Comparison of ENCODE assay signal across 18 mouse cellular contexts in the genomic region with DNA sequence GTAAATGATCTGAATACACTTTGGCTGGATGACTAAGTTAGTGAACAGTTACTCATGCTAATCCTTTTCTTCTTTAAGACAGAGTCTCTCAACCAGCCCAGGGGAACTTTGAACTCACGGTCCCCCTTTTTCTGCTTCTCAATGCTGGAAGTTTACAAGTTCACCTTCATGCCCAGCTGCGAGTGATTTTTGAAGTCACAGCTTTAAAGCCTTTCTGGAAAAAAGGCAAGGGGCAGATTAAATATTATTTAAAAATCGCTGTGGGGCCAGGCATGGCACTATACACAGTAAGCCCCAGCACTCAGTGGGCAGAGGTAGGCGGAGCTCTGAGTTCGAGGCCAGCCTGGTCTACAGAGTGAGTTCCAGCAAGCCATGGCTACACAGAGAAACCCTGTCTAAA. TPM values are rescaled to one million over a fixed set of nuclear protein-coding genes. Genes with fewer than 3 reads are reported as not detected.
DNase-seq lines count a peak whose midpoint lies in the region; ATAC-seq and TF ChIP-seq lines count a peak whose summit lies in the region.
"Had no signal": no experiment of that assay in that cellular context is flagged by ENCODE, and none has a peak within 500 bp of the region (broad histone marks: within the 10 kb centered on the region; RNA-seq: fewer than 3 reads in every experiment).

No protein-coding gene starts in this region.

- H3K36me3 ChIP-seq in kidney, adult 2 months (ENCODE audit: control insufficient read depth, insufficient read depth, low read length): no peaks in the 10 kb centered on the region
- H3K36me3 ChIP-seq in kidney, embryonic 15.5 days: no peaks in the 10 kb centered on the region
- H3K36me3 ChIP-seq in midbrain, embryonic 11.5 days (ENCODE audit: control insufficient read depth, insufficient read depth, low read length): no peaks in the 10 kb centered on the region
- H3K36me3 ChIP-seq in midbrain, embryonic 10.5 days: no peaks in the 10 kb centered on the region
- H3K36me3 ChIP-seq: G1E had no signal

- H3K27ac ChIP-seq in kidney, adult 2 months (ENCODE audit: insufficient read depth, low read depth, low read length): no peak overlapping the region
- H3K27ac ChIP-seq in kidney, embryonic 15.5 days: no peak overlapping the region
- H3K27ac ChIP-seq in midbrain, embryonic 11.5 days (ENCODE audit: low read depth, low read length): no peak overlapping the region
- no peak overlapping the region for H3K27ac ChIP-seq in midbrain, embryonic 10.5 days (replicated peaks)

- H3K27me3 ChIP-seq in kidney, adult 2 months (replicated peaks; ENCODE audit: control insufficient read depth, insufficient read depth, low read length): no peaks in the 10 kb centered on the region
- H3K27me3 ChIP-seq in kidney, embryonic 15.5 days: no peaks in the 10 kb centered on the region
- H3K27me3 ChIP-seq in midbrain, embryonic 11.5 days (ENCODE audit: control insufficient read depth, insufficient read depth, low read length): no peaks in the 10 kb centered on the region
- H3K27me3 ChIP-seq in midbrain, embryonic 10.5 days (ENCODE audit: low read depth, poor library complexity, severe bottlenecking): no peaks in the 10 kb centered on the region
- H3K27me3 ChIP-seq: CH12.LX, Patski had no signal

- no peak for TF ChIP-seq CTCF in kidney, adult 2 months (conservative IDR thresholded peaks at IDR 0.05; ENCODE audit: insufficient read depth, insufficient read length, low read depth, low read length)

- H3K9me3 ChIP-seq in kidney, embryonic 15.5 days (replicated peaks): no peaks in the 10 kb centered on the region
- H3K9me3 ChIP-seq in midbrain, embryonic 11.5 days (ENCODE audit: control insufficient read depth, low read length): no peaks in the 10 kb centered on the region
- H3K9me3 ChIP-seq in midbrain, embryonic 10.5 days (replicated peaks): no peaks in the 10 kb centered on the region
- H3K9me3 ChIP-seq: G1E had no signal

- no peaks in the 10 kb centered on the region for H3K4me1 ChIP-seq in kidney, adult 2 months (ENCODE audit: control insufficient read depth, insufficient read depth, low read length)
- H3K4me1 ChIP-seq in kidney, embryonic 15.5 days: peaks cover 20% of the 10 kb centered on the region
- no peaks in the 10 kb centered on the region for H3K4me1 ChIP-seq in midbrain, embryonic 11.5 days (ENCODE audit: control insufficient read depth, insufficient read depth, low read length)
- H3K4me1 ChIP-seq in midbrain, embryonic 10.5 days: peaks cover 7% of the 10 kb centered on the region

- H3K4me3 ChIP-seq in kidney, adult 2 months (ENCODE audit: insufficient read depth, low read depth, low read length): no peak overlapping the region
- no peak overlapping the region for H3K4me3 ChIP-seq in kidney, embryonic 15.5 days (replicated peaks)
- H3K4me3 ChIP-seq in midbrain, embryonic 11.5 days (ENCODE audit: low read depth, low read length): no peak overlapping the region
- no peak overlapping the region for H3K4me3 ChIP-seq in midbrain, embryonic 10.5 days

- no peak for TF ChIP-seq POLR2A in kidney, adult 2 months (IDR thresholded peaks at IDR 0.05; ENCODE audit: low read depth, low read length)

- H3K9ac ChIP-seq in kidney, embryonic 15.5 days: no peak overlapping the region
- H3K9ac ChIP-seq in midbrain, embryonic 11.5 days (ENCODE audit: low read length): no peak overlapping the region

- H3K4me2 ChIP-seq in kidney, embryonic 15.5 days: no peak overlapping the region
- no peak overlapping the region for H3K4me2 ChIP-seq in midbrain, embryonic 11.5 days

- WGBS in kidney, adult 2 months: 63% methylated on average over 5 of the region's 5 CpGs
- 88% methylated on average over 5 of the region's 5 CpGs for WGBS in kidney, embryonic 15.5 days
- 89% methylated on average over 5 of the region's 5 CpGs for WGBS in midbrain, embryonic 11.5 days
- 85% methylated on average over 5 of the region's 5 CpGs for WGBS in midbrain, embryonic 10.5 days

- no peak for ATAC-seq in kidney, embryonic 15.5 days (replicated peaks; ENCODE audit: low FRiP score)
- no peak for ATAC-seq in midbrain, embryonic 11.5 days (ENCODE audit: low FRiP score)
- ATAC-seq: activated CD4-positive, CD25-positive, alpha-beta regulatory T cell, adult 4 months; CD4-positive, CD25-positive, alpha-beta regulatory T cell, adult 4 months; Patski had no signal

- DNase-seq in kidney, adult 2 months: peak; percentile 62
- no peak for DNase-seq in kidney, postnatal 14 days
- peak; percentile 60 for DNase-seq in kidney, adult 9 months
- DNase-seq in midbrain, embryonic 11.5 days (ENCODE audit: low spot score, missing footprints): peak; percentile 12
- DNase-seq in midbrain, embryonic 10.5 days (ENCODE audit: low spot score): no peak
- DNase-seq: adrenal gland, adult 2 months; adrenal gland, adult 8-10 months; adrenal gland, postnatal 10 days; adrenal gland, postnatal 14 days; adrenal gland, postnatal 25 days; adrenal gland, postnatal 36 days; B cell, adult 2 months had no signal

RNA-seq across cellular contexts. Expression of gene March10, which starts 10.3 kb away (rescaled TPM):
- 1.5 and 1.8 TPM in 2 replicates for polyA plus RNA-seq in kidney, adult 2 months (2012; rRNA removed)
- polyA plus RNA-seq in kidney, embryonic 15.5 days (2015; fragmentation: Nextera tagmentation; extraction: Ambion mirVana): 0.05 and 0.06 TPM in 2 replicates
- 0.06 TPM in 1 of 2 replicates, not detected in the other for polyA plus RNA-seq in midbrain, embryonic 11.5 days (2014; fragmentation: Nextera tagmentation; extraction: Ambion mirVana)
- polyA plus RNA-seq in midbrain, embryonic 10.5 days (2016; fragmentation: Nextera tagmentation; extraction: Ambion mirVana): 0.41 TPM in 1 of 2 replicates, not detected in the other
- polyA plus RNA-seq: activated CD4-positive, CD25-positive, alpha-beta regulatory T cell, adult 4 months; adrenal gland, adult 2 months; CD4-positive, CD25-positive, alpha-beta regulatory T cell, adult 4 months; G1E had no signal

Comparison
In these comparisons a context has a peak if more than half of its experiments do, and no peak if none do; other contexts are left out.
1. DNase-seq: peak in kidney, adult 2 months (single experiment), kidney, adult 9 months (single experiment) and midbrain, embryonic 11.5 days (single experiment); none in kidney, postnatal 14 days (single experiment) and midbrain, embryonic 10.5 days (single experiment).